Mouse (Mus musculus) spleen, postnatal 4 days (tissue): Measurements from ENCODE around the gene Arhgap10.

Experiments
- DNase-seq, 2 experiments: peaks; one replicate each; pipeline ENCODE4 v3.0.0; 2022; ENCODE audit warnings: low spot score in 2 of 2

Gene Arhgap10

GRCm38 (mm10) chr8:77516845-77517244, 908 bp downstream of the Arhgap10 start:
- DNase-seq, result no peak

DNA sequence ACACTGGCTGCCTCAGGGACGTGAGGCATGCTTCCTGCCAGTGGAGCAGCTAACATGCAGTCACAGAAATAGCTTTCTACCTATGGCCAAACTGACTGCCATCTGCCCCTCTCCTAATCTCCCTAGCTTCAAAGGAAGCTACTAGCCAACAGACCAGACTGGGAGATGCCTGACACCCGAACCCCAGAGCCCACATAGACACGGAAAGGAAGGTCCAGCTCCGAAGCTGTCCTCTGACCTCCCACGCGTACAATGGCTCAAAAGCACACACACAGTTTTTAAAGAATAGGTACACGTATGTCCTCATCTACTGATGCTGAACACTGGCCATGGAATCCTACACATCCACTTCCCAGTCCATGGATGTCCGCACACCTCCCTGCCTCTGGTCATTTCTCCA, 2.0 kb downstream of the Arhgap10 start:
- DNase-seq, result no peak

GRCm38 (mm10) chr8:77515201-77515600, 2.6 kb downstream of the Arhgap10 start:
- DNase-seq, result no peak

- no peak for DNase-seq
Measured at GRCm38 (mm10) chr8:77511750-77512493, 5.8 kb downstream of the Arhgap10 start.

DNA sequence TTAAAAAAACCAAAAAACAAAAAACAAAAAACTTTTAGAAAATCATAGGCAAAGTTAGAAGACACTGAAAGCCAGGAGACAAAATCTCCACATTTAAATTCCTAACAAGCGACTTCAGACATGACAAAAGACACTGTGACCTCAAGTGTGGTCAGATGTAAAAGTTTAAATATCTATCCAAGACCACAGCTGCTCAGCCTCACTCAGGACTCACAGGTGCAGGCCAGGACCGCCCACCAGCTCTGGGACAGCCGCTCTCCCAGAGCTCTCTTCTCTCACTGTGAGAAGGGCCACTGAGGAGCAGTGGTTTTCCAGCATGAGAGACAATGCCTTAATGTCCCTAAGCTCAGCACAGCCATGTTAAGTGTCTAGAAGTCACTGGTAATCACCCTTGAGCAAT, 7.3 kb downstream of the Arhgap10 start:
- DNase-seq, result no peak

GRCm38 (mm10) chr8:77509044-77509443, 8.7 kb downstream of the Arhgap10 start:
- no peak for DNase-seq

GRCm38 (mm10) chr8:77507510-77508035, 10.2 kb downstream of the Arhgap10 start:
- DNase-seq, result no peak

- no peak for DNase-seq
Measured at GRCm38 (mm10) chr8:77506539-77506938, 11.2 kb downstream of the Arhgap10 start.

GRCm38 (mm10) chr8:77502547-77502946, 15.2 kb downstream of the Arhgap10 start:
- no peak for DNase-seq

- no peak for DNase-seq
Measured at GRCm38 (mm10) chr8:77501131-77501530, 16.6 kb downstream of the Arhgap10 start.

DNA sequence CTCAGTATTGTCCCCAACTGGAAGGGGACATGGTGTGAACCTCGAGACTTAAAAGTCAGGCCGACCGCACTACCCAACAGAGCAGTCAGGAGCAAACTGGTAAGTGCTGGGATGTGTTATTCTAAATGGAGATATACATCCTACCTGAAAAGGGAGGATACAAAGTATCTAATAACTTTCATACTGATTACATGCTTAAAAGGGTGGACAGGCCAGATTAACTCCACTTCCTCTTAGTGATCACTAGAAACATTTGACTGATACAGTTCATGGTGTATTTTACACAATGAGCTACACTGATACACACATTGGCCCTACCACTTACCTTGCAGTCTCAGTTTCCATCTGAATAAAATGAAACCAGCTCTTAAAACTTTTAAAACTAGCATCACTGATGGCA, 17.5 kb downstream of the Arhgap10 start:
- no peak for DNase-seq

DNA sequence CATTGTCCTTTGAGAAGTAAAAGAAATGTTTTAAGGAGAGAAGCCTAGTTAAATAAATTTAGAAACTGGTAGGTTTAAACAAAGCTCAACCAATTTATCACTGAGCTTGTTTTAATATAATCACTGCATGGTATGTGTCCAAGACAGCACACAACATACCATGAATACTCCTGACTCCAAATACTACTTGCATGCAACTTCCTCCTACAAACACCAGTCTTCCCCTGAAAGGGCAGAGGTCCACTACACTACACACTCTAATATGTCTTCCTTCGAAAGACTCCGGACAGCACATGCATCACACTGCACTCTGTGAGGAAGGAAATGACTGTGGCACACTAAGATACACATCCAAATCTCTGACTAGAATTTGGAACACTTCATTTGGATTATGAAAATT, 20.3 kb downstream of the Arhgap10 start:
- no peak for DNase-seq

DNA sequence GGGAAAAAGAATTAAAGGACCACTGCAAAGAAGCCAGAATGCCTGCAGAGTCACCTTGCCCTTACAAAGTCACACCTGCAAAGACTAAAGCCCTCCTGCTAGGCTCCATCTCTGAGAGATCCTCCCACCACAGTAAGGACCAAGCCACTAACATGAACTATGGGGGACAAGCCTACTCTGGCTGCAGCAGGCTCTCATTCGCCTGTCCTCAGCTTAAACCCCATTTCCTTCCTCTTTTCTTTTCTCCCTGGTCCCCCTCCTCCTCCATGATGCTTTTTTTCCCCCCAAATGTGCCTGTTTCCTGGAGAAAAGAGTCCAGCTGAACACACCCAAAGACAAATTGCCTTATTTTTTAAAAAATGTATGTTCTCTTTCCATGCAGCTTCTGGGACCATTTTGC, 21.5 kb downstream of the Arhgap10 start:
- DNase-seq, result no peak

GRCm38 (mm10) chr8:77494376-77495328, 23.1 kb downstream of the Arhgap10 start:
- DNase-seq, result no peak

DNA sequence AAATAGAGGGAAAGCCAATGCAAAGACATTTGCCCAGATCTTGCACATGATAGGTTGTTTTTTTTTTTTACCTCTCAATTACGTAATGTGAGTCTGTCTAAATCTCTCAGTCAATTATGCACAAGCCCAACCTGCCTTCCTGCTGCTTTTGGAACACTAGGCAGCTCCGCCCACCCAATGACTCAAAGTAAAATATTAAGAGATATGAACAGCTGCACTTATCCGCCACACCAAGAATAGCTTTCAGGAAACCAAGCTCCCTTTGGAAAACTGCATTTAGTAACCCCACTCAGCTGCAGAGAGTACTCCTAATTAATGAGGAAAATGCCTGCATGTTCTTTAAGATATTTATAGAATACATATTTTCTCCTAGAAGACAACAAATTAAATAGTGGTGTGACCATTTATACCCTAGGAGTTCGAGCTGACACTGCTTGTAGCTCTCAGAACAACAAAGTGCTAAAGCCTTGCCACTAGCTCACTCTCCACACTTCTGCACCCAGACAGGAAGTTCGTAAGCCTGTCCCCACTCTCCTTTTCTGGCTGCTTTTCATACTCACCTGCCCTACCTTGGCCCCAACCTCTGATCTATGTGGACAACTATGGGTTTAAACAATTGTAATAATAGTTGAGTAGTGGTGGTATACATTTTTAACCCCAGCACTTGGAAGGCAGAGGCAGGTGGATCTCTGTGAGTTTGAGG, 25.2 kb downstream of the Arhgap10 start:
- no peak for DNase-seq

- no peak for DNase-seq
Measured at GRCm38 (mm10) chr8:77491231-77491923, 26.4 kb downstream of the Arhgap10 start.

DNA sequence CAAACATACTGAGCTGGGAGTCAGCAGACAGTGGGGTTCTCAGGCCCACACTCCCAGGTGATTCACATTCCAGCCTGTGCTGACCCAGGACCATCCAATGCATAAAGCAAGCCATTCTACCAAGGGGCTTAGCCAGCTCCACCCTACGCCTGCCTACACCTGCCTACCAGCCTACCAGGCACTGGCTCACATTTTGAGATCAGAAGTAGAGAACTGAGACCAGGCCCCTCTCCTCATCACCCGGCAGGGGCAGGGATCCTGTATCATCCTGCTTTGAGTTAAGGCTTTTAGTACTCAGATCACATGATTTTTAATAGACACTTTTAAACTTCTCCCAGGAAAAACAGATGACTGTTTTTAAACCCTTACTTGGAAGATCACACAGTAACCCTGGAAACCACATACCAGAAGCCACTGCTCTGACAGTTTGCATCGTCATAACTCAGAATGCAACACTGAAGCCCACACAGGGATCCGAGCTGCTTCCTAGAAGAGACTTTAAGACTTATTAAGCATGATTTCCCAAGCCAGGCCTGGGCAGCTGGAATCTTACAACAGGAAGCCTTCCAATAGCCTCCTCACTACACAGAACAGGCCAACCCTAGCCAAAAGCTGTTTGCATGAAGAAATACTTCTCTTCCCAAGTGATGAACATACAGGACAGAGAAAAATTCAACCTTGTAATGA, 27.5 kb downstream of the Arhgap10 start:
- no peak for DNase-seq

DNA sequence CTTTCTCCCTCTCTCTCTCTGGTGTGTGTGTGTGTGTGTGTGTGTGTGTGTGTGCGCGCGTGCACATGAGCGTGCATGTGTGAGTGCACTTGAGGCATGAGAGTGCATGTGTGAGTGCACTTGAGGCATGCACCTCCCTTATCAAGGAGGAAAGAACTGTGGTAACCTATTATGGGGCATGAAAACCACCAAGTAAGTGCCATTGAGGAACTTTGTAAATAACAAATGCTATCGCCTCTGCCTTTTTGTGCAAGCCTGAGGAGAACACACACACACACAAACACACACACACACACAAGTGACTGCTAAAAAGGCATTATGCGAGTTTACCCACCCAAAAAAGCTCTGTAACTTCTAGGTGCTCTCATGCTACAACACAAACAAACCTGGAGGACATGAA, 28.5 kb downstream of the Arhgap10 start:
- DNase-seq, result no peak

DNA sequence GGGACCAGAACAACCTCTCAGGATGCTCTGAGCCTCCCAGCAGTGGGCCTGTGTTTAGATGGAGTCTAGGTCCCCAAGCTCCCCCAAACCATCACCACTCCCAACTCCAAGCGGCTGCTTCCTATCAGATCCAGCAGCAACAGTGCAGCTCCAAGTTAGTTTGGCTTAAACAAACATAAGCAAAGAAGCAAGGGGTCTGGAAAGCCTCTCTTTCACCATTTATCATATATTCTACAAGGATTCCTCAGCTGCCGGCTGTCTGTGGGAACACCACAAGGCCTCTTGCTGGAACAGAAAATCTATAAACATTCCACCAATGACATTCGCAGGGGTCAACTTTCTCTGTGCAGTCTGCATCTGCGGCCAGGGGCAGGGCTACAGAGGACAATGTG, 29.5 kb downstream of the Arhgap10 start:
- DNase-seq, result no peak

DNA sequence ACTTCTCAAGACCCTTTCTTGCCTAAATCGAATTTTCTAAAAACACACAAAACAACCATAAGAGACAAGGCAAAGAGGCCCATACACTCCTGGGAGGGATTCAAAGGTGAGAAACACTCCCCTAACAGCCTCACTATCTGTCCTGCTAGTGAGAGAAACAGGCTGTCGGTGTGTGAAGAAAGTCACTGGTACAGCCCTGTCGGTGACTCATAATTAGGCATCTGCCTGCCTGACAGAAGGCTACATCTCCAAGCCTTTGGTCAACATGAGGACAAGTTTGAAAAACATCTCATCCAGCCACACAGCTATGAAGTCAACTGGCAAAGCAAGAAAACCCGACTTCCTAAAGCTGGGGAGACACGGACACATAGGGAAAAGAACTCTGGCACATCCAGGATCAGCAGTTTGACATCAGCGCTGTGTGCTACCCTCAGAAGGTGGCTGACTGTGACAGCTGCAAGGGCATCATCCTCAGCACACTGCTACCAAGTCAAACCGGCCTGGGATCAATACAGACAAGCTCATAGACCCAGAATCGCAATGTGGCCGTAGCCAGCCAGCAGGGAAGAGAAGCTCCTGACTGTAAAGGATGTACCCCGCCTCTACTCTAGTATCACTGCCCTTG, 30.1 kb downstream of the Arhgap10 start:
- no peak for DNase-seq
